Mouse (Mus musculus): ENCODE measurements around the gene Hoxb1. TPM values are rescaled to one million over a fixed set of nuclear protein-coding genes. Genes with fewer than 3 reads are reported as not detected.

Hoxb1 gene
- total and polyA plus RNA-seq, 2 experiments from 2014 or later: not detected

DNA sequence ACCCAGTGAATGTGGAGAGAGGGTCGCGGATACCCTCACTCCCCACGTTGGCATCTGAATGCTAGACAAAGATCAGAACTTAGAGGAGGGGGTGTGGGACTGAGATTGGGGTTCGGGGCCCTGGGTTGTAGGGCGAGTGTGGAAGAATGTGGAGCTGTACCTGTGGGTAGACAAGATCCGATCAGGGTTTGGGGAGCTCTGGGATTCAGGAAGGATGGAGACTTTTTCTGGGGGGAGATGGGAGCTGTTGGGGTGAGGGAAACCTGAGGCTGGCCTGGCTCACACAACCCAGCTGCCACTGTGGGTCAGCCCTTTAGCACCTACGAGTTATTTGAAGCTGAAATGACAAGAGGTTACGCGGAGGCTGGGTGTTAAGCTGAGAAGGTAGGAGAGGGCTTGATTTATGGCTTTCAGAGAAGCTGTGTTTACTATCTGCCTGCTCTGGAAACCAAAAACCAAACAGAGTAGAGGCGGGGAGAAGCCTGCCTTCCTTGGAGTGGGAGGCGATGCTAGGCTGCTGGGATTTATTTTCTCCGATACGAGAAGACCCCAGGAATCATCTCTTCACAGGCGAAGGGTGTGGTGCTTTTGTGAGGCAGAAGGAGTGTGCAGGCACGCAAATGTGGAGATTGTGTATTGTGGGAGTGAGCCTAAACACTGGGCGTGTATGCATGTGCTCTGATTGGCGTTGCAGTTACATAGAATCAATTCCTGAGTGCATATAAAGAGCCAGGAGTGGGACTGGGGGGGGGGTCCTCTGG lies 32.1 kb upstream of the Hoxb1 start:
- no peak for TF ChIP-seq CTCF (IDR thresholded peaks at IDR 0.05; ENCODE audit: low read depth)
- Histone ChIP-seq H3K4me1 (ENCODE audit: insufficient read depth) (no peaks in the 10 kb centered on the region), H3K9me3 (ENCODE audit: low read length) (no peaks in the 10 kb centered on the region), H3K27ac (ENCODE audit: low read depth, low read length) (no peak overlapping the region), H3K9ac (no peak overlapping the region), H3K36me3 (ENCODE audit: insufficient read depth) (no peaks in the 10 kb centered on the region), H3K27me3 (ENCODE audit: insufficient read depth, low read length) (peaks cover 100% of the 10 kb centered on the region), H3K4me3 (ENCODE audit: low read depth, low read length) (no peak overlapping the region), H3K4me2 (ENCODE audit: low read depth) (no peak overlapping the region)
- WGBS: 3% methylated on average over 17 of the region's 17 CpGs
- DNase-seq: no peak
- no peak for ATAC-seq

DNA sequence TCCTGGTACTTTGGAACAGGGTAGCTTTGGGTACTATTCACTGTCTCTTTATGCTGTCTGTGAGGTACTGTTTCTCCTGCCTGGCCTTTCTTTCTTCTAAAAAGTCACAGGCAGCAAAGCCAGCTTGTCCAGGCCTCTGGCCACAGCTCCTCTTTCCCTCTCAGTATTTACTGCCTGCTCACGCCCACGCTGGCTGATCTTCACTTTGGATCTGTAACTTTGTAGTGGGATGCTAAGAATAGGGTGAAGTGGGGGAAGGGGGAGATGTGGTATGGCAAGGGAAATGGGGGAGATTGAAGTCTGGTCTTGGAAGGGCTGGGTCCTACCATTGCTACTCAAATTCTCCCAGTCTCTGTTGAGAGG lies 31.6 kb upstream of the Hoxb1 start:
- ATAC-seq: no peak
- no peak for DNase-seq
- WGBS: 0% methylated on average over 2 of the region's 2 CpGs
- TF ChIP-seq CTCF (IDR thresholded peaks at IDR 0.05; ENCODE audit: low read depth): no peak
- H3K4me1 ChIP-seq (ENCODE audit: insufficient read depth): no peaks in the 10 kb centered on the region
- H3K27ac ChIP-seq (ENCODE audit: low read depth, low read length): no peak overlapping the region
- H3K9ac ChIP-seq: no peak overlapping the region
- H3K36me3 ChIP-seq (ENCODE audit: insufficient read depth): no peaks in the 10 kb centered on the region
- no peak overlapping the region for H3K4me3 ChIP-seq (ENCODE audit: low read depth, low read length)
- H3K27me3 ChIP-seq (ENCODE audit: insufficient read depth, low read length): peaks cover 100% of the 10 kb centered on the region
- H3K4me2 ChIP-seq (ENCODE audit: low read depth): no peak overlapping the region
- no peaks in the 10 kb centered on the region for H3K9me3 ChIP-seq (ENCODE audit: low read length)

DNA sequence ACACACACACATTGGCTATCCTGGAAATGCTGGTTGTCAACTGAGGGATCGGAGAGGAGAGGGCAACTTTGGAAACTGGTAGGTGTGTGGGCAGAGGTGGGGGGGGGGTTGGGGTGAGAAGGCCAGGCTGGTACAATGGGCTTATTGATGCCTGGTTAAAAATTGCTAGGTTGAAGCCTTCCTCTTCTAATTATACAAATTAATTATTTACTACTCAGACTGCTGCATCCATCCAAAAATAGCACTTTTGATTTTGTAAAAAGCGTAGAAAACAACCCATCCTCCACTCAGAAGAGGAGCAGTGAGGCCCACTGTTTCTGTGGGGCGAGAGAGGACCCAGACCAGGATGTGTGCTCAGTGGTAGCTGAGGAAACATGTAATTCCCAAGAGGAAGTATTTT lies 30.6 kb upstream of the Hoxb1 start:
- H3K36me3 ChIP-seq (ENCODE audit: insufficient read depth): no peaks in the 10 kb centered on the region
- H3K9ac ChIP-seq: no peak overlapping the region
- DNase-seq (no peak), ATAC-seq (no peak)
- peaks cover 100% of the 10 kb centered on the region for H3K27me3 ChIP-seq (ENCODE audit: insufficient read depth, low read length)
- H3K4me1 ChIP-seq (ENCODE audit: insufficient read depth): no peaks in the 10 kb centered on the region
- H3K4me2 ChIP-seq (ENCODE audit: low read depth): no peak overlapping the region
- 25% methylated on average over 3 of the region's 3 CpGs for WGBS
- no peak for TF ChIP-seq CTCF (IDR thresholded peaks at IDR 0.05; ENCODE audit: low read depth)
- no peak overlapping the region for H3K4me3 ChIP-seq (ENCODE audit: low read depth, low read length)
- no peak overlapping the region for H3K27ac ChIP-seq (ENCODE audit: low read depth, low read length)
- H3K9me3 ChIP-seq (ENCODE audit: low read length): no peaks in the 10 kb centered on the region

DNA sequence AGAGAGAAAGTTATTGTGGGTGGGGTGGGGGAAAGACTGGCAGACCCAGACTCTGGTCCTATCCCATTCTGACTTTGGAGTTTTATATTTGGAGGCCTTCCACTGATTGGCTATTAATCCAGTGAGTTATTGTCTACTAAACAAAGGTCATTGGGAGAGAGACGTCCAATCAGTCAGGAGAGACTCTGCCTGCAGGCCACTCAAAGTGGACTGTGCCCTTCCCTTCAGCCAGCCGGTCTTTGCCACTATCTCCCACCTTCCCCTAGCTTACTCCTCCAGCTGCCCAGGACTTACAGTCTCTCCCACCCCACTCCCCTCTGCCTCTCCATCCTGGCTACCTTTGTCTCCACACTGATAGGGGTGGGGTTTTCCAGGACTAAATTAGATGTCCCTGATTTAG lies 29.0 kb upstream of the Hoxb1 start:
- no peaks in the 10 kb centered on the region for H3K9me3 ChIP-seq (ENCODE audit: low read length)
- no peaks in the 10 kb centered on the region for H3K4me1 ChIP-seq (ENCODE audit: insufficient read depth)
- H3K27me3 ChIP-seq (ENCODE audit: insufficient read depth, low read length): peaks cover 96% of the 10 kb centered on the region
- WGBS: 3% methylated on average over 2 of the region's 2 CpGs
- no peak for TF ChIP-seq CTCF (IDR thresholded peaks at IDR 0.05; ENCODE audit: low read depth)
- no peak overlapping the region for H3K9ac ChIP-seq
- no peak overlapping the region for H3K27ac ChIP-seq (ENCODE audit: low read depth, low read length)
- no peak for ATAC-seq
- no peak for DNase-seq
- H3K4me2 ChIP-seq (ENCODE audit: low read depth): no peak overlapping the region
- no peaks in the 10 kb centered on the region for H3K36me3 ChIP-seq (ENCODE audit: insufficient read depth)
- H3K4me3 ChIP-seq (ENCODE audit: low read depth, low read length): no peak overlapping the region

DNA sequence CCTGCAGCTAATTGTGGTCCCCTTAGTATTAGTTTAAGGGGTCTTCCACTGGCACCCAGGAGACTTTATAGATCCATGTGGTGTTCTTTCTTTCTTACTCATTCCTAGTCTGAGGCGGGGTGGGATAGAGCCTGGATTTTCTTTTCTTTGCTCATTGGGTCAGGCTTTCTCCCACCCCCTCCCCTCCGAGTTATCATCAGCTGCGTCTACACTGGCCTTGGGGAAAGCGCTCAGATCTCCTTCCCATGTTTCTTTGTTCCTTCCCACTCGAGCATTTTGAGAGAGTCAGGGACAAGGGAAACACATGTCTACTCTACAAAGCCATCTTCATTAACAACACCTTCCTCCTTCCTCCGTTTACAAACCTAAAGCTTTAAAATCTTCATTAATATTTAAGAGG lies 28.5 kb upstream of the Hoxb1 start:
- H3K4me2 ChIP-seq (ENCODE audit: low read depth): no peak overlapping the region
- no peak for ATAC-seq
- H3K36me3 ChIP-seq (ENCODE audit: insufficient read depth): no peaks in the 10 kb centered on the region
- H3K4me3 ChIP-seq (ENCODE audit: low read depth, low read length): no peak overlapping the region
- H3K9me3 ChIP-seq (ENCODE audit: low read length): no peaks in the 10 kb centered on the region
- no peak for DNase-seq
- no peak overlapping the region for H3K9ac ChIP-seq
- TF ChIP-seq CTCF (IDR thresholded peaks at IDR 0.05; ENCODE audit: low read depth): no peak
- H3K27me3 ChIP-seq (ENCODE audit: insufficient read depth, low read length): peaks cover 96% of the 10 kb centered on the region
- no peak overlapping the region for H3K27ac ChIP-seq (ENCODE audit: low read depth, low read length)
- WGBS: 1% methylated on average over 6 of the region's 6 CpGs
- H3K4me1 ChIP-seq (ENCODE audit: insufficient read depth): no peaks in the 10 kb centered on the region

DNA sequence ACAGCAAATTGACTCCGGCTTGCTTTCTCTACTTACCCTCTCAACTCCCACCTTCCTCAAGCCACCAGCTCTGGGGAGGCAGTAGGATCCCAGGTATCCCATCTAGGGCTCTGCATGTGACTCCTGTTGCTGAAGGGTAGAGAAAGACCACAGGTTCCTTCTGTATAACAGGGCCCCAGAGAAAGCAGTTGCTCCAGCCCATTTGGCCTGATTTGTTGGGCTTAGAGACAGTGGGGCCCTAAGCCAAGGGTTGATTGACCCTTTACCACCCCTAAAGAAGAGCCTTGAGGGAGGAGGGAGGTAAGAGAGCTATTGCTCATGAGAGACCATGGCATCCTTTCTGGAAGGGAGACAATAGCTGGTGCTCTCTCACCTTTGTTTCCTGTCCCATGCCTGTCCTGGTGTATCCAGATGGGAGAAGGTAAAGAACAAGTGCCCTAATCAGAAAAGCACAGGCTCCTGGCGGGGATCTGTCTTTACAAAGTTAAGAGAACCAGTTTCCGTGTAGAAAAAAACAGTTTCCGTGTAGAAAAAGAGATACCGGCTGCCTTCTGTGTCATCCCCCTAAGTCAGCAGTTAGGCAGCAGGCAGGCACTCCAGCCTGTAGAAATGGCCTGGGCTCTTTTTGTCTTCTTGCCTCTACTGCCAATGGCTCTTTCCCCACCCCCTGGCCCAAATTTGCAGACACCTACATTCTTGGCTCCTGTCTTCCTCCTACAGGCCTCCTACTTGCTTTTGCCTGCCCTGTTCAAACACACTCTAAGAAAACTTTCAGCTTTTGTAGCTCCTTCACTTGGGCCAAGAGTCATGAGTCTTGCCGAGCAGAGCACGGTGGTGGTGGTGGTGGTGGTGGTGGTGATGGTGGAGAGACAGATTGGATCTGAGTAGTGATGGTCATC lies 26.3 kb upstream of the Hoxb1 start:
- no peak for TF ChIP-seq CTCF (IDR thresholded peaks at IDR 0.05; ENCODE audit: low read depth)
- Histone ChIP-seq H3K27me3 (ENCODE audit: insufficient read depth, low read length) (peaks cover 94% of the 10 kb centered on the region), H3K9ac (no peak overlapping the region), H3K27ac (ENCODE audit: low read depth, low read length) (no peak overlapping the region), H3K4me3 (ENCODE audit: low read depth, low read length) (no peak overlapping the region), H3K36me3 (ENCODE audit: insufficient read depth) (no peaks in the 10 kb centered on the region), H3K4me2 (ENCODE audit: low read depth) (no peak overlapping the region), H3K9me3 (ENCODE audit: low read length) (no peaks in the 10 kb centered on the region), H3K4me1 (ENCODE audit: insufficient read depth) (no peaks in the 10 kb centered on the region)
- ATAC-seq: no peak
- WGBS: 9% methylated on average over 7 of the region's 7 CpGs
- DNase-seq: no peak
